Mouse (Mus musculus) Patski (cell line): ENCODE measurements around the gene Lct. TPM values are rescaled to one million over a fixed set of nuclear protein-coding genes. Genes with fewer than 3 reads are reported as not detected.
"Not testable (repeated sequence)": the region's sequence is repeated elsewhere in the genome, so short reads cannot be mapped to it uniquely, and the experiment has no call there.

Experiments
- ATAC-seq: fragments of 100-300 bp; one replicate; pipeline ENCODE4 v1.8.0; 2021
- CTCF ChIA-PET: fragments of 350-600 bp; sonication (Branson Sonifier 250); formaldehyde crosslinking; loops from one replicate; lab custom pipeline; 2022; ENCODE audit warnings: inconsistent platforms; lab: Charles Lee
- POLR2A ChIA-PET: fragments of 350-600 bp; sonication (Branson Sonifier 250); formaldehyde crosslinking; loops from one replicate; lab custom pipeline; 2022; ENCODE audit warnings: antibody characterized with exemption, inconsistent platforms; lab: Charles Lee
- DNase-seq: peaks from one replicate; pipeline ENCODE4 v3.0.0-alpha.2; 2011; ENCODE audit warnings: low read depth, low spot score
- H3K27me3 ChIP-seq: fragments of 371-371 bp; one replicate; pipeline ENCODE4 v1.5.1; 2021
- CTCF ChIP-seq: fragments of 100-300 bp; IDR thresholded peaks from one replicate; pipeline ENCODE4 v1.5.1; 2021
- in situ Hi-C: fragments of 300-500 bp; cut with MboI; formaldehyde crosslinking; loops from 3 replicates; pipeline ENCODE4 v1.11.1; 2018; ENCODE audit warnings: low pct_unique_long_range_greater_than_20kb, mixed read lengths
- polyA plus RNA-seq: library from polyadenylated mRNA; unstranded; gene quantifications from one replicate; pipeline ENCODE4 v1.2.3, GENCODE M21; 2021

The Lct gene
- polyA plus RNA-seq, 1 experiment from 2014 or later = 0.04 TPM

DNA sequence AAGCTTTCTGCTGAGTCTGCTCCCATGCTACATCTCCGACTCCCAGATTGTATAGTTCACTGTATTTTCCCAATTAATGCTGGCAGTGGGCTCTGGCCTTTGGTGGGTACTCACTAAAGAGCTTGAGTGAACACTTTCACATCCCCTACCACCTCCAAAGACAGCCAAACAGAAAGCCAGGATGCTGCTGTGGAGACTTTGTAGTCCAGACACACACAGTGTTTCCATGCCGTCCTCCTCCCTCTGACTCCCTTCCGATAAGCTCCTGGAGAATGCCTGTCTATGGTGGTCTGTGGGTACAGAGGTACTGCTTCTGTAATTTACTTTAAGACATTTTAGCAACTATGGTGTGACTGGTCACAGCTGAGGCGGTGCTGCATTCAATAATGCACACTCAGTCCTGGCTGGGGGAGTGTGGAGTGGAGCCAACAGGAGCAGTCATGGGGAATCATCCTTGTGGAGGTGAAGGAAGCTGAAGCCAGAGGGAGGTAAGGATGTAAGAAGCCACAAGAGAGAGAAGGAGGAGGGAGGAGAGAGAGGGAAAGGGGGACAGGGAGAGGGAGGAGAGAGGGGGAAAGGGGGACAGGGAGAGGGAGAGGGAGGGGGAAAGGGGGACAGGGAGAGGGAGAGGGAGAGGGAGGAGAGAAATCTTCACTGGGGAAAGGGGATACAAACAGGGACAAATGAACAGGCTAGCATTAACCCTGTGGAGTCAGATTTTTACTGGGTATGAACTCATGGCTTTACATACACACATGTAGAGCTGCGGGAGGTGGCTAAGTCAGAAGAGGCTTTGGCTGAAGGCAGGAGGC is 32.2 kb downstream of the Lct start:
- H3K27me3 ChIP-seq = no peaks in the 10 kb centered on the region
- ATAC-seq (peak; percentile 44), DNase-seq (no peak)
- in situ Hi-C loops = no loop called here
- no peak for TF ChIP-seq CTCF
- ChIA-PET POLR2A (no interaction called here), CTCF (no interaction called here)

DNA sequence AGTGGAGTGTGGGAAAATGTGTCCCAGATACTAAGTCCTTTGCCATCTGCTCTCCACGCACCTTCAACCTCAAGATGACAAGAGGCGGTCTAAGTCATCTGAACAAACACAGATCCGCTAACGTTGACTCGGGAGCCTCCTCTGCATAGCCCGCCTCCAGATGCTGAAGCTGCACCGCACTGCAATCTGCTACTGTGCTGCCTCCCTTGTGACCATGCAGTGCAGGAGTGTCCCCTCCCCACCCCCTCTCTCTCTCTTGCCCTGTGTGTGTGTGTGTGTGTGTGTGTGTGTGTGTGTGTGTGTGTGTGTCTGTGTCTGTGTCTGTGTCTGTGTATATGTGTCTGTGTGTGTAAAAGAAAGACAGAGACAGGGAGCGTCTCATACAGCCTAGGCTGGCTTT is 32.8 kb downstream of the Lct start:
- in situ Hi-C loops = no loop called here
- no peak for DNase-seq
- no peak for ATAC-seq
- ChIA-PET POLR2A (no interaction called here), CTCF (no interaction called here)
- H3K27me3 ChIP-seq = no peaks in the 10 kb centered on the region
- TF ChIP-seq CTCF = no peak

- no peaks in the 10 kb centered on the region for H3K27me3 ChIP-seq
- no peak for TF ChIP-seq CTCF
- in situ Hi-C loops = no loop called here
- DNase-seq (no peak), ATAC-seq (no peak)
- CTCF ChIA-PET = no interaction called here
- POLR2A ChIA-PET = no interaction called here
Measured at GRCm38 (mm10) chr1:128293524-128293923, 34.6 kb downstream of the Lct start.

GRCm38 (mm10) chr1:128290295-128290694 is 37.8 kb downstream of the Lct start:
- H3K27me3 ChIP-seq = no peaks in the 10 kb centered on the region
- DNase-seq (no peak), ATAC-seq (no peak)
- POLR2A ChIA-PET = no interaction called here
- no peak for TF ChIP-seq CTCF
- CTCF ChIA-PET = no interaction called here
- in situ Hi-C loops = no loop called here

DNA sequence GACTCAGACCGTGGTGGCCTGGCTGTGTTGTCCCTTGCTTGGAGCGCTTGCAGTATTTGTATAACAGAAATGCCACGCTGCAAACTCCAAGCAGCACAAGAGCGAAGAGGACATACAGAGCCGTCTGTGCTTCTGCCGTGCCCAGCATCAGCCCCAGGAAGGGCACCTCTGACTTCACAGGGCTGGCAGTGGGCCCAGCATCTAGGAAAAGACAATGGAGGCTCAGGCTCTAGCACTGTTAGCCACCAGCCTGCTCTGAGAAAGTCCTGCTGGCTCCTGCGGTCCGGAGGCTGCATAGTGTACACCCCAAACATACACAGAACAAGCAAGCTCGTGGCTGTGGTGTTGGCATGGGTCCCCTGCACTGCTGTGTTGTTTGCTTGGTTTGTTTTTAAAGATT is 43.0 kb downstream of the Lct start:
- TF ChIP-seq CTCF = no peak
- POLR2A ChIA-PET = no interaction called here
- ATAC-seq (no peak), DNase-seq (no peak)
- in situ Hi-C loops = no loop called here
- CTCF ChIA-PET = interaction anchor here (1.5 kb wide), 1 partner anchor 9 kb away, joined by 3 read pairs; no protein-coding TSS in a partner anchor
- no peaks in the 10 kb centered on the region for H3K27me3 ChIP-seq

DNA sequence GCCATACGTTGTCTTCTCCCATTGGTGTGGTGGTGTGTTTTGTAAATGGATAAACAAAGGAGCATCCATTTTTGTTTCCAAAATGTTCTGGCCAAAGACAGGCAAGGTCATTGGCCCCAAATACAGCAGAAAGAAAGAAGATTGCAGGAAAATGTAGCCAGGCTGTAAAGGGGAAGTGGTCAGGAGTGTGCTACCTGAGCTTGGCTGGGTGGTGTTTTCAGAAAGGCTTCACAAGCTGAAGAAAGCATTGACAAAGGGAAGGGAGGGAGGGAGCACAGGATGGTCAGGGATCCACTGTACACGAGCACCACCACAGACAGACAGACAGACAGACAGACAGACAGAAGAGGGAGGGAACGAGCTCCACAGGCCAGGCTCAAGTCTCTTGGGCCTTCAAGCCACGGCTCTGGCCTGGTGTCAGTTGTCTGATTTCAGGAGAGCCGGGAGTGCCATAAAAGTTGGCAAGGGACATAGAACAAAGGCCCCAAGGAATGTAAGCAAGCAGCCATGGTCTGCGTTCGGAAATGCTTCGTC is 43.9 kb downstream of the Lct start:
- DNase-seq (no peak), ATAC-seq (no peak)
- no peak for TF ChIP-seq CTCF
- POLR2A ChIA-PET = no interaction called here
- CTCF ChIA-PET = interaction anchor here (0.9 kb wide), 1 partner anchor 17 kb away, joined by 3 read pairs; no protein-coding TSS in a partner anchor
- in situ Hi-C loops = no loop called here
- H3K27me3 ChIP-seq = no peaks in the 10 kb centered on the region

DNA sequence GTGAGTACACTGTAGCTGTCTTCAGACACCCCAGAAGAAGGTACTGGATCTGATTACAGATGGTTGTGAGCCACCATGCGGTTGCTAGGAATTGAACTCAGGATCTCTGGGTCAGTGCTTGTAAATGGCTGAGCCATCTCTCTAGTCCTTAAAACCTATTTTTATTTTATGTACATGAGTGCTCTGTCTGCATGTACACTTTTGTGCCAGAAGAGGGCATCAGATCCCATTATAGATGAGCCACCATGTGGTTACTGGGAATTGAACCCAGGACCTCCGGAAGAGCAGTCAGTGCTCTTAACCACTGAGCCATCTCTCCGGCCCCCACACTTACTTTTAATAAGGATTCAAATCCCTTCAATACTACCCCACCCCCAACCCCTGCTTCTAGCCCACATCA is 45.2 kb downstream of the Lct start:
- ChIA-PET CTCF (no interaction called here), POLR2A (no interaction called here)
- in situ Hi-C loops = no loop called here
- ATAC-seq (no peak), DNase-seq (no peak)
- no peak for TF ChIP-seq CTCF
- H3K27me3 ChIP-seq = no peaks in the 10 kb centered on the region

DNA sequence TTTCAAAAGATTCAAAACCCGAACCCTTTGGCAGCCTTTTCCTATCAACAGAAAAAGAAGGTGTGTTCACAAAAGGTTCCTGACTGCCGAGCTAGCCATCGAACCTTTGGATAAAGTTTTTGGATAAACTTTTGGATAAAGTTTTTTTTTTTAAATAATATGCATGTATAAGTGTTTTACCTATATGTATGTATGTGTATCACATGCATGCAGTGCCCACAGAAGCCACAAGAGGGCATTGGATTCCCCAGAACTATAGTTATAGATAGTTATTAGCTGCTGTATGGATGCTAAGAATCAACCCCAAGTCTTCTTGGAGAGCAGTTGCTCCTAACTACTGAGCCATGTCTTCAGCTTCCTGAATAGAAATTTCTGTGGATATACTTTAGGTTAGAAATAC is 46.4 kb downstream of the Lct start:
- CTCF ChIA-PET = no interaction called here
- POLR2A ChIA-PET = interaction anchor here (0.6 kb wide), 1 partner anchor 41 kb away, joined by 4 read pairs; no protein-coding TSS in a partner anchor
- in situ Hi-C loops = no loop called here

DNA sequence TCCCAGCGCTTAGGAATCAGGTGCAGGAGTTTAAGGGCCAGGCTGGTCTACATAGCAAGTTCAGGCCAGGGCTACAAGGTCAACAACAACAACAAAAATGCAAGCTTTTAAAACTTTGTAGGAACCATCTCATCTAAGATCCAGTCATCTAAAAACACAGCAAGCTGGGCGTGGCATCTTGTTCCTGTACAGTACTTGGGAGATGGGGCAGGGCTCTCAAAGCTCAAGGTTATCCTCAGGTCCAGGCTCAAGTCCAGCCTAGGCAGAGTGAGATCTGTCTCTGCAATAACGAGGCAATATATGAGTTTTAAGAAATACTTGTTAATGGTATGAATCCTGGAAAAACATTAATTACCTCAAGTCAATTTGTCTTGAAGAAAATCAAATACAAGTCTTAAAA is 49.6 kb downstream of the Lct start:
- DNase-seq (no peak), ATAC-seq (no peak)
- no peaks in the 10 kb centered on the region for H3K27me3 ChIP-seq
- no peak for TF ChIP-seq CTCF
- CTCF ChIA-PET = no interaction called here
- POLR2A ChIA-PET = no interaction called here
- in situ Hi-C loops = loop anchor here (10.0 kb wide), 1 partner anchor 546 kb away; no protein-coding TSS in a partner anchor

More for the DNA sequence above, 46.4 kb downstream of the Lct start:
- no peak for ATAC-seq
- no peaks in the 10 kb centered on the region for H3K27me3 ChIP-seq
- peak; percentile 41 for TF ChIP-seq CTCF
- DNase-seq = no peak

DNA sequence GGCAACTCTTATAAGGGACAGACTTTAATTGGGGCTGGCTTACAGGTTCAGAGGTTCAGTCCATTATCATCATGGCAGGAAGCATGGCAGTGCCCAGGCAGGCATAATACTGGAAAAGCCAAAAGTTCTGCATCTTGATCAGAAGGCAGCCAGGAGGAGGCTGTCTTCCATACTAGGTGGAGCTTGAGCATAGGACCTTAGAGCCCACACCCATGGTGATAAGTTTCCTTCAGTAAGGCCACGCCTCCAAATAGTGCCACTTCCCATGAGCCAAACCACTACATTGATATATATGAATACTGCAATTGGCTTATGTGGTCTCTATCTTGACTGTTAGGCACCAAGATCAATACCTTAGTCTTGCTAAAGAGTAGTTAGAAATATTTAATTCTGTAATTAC is 52.2 kb downstream of the Lct start:
- no peaks in the 10 kb centered on the region for H3K27me3 ChIP-seq
- POLR2A ChIA-PET = no interaction called here
- DNase-seq = no peak
- no peak for TF ChIP-seq CTCF
- in situ Hi-C loops = loop anchor here (10.0 kb wide), 1 partner anchor 549 kb away; no protein-coding TSS in a partner anchor
- ATAC-seq = no peak
- CTCF ChIA-PET = no interaction called here

- ChIA-PET CTCF (no interaction called here), POLR2A (no interaction called here)
- no peak for DNase-seq
- no peaks in the 10 kb centered on the region for H3K27me3 ChIP-seq
- no peak for TF ChIP-seq CTCF
- ATAC-seq = no peak
- in situ Hi-C loops = loop anchor here (10.0 kb wide), 1 partner anchor 554 kb away; no protein-coding TSS in a partner anchor
Measured at GRCm38 (mm10) chr1:128270731-128271130, 57.4 kb downstream of the Lct start.

DNA sequence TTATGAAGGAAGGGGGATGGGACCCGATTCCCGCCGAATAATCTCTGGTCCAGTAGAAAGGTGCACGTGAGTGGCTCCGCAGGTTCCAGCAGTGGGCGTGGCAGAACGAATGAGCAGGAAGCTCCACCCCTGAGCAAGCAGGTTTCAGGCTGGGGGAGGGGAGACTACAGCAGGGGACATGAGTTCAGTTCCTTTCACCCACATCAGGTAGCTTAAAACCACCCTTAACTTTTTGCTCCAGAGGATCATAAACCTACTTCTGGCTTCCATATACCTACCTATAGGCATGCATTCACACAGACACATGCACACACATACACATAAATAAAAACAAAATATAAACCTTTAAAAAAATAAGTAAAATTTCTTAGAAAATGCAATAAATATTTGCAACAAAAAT is 61.1 kb downstream of the Lct start:
- H3K27me3 ChIP-seq, DNase-seq, CTCF ChIA-PET, ATAC-seq, in situ Hi-C loops, POLR2A ChIA-PET: not testable (repeated sequence)
